Mouse (Mus musculus): ENCODE results near the gene Klhl1.
"Not testable (repeated sequence)": the region's sequence is repeated elsewhere in the genome, so short reads cannot be mapped to it uniquely, and the experiment has no call there.

Klhl1 gene

GRCm38 (mm10) chr14:96518954-96519682 lies at the start of gene Klhl1:
Klhl1 (minus strand) TSS chr14:96519102.
- DNase-seq (ENCODE audit: low spot score), result no peak

DNA sequence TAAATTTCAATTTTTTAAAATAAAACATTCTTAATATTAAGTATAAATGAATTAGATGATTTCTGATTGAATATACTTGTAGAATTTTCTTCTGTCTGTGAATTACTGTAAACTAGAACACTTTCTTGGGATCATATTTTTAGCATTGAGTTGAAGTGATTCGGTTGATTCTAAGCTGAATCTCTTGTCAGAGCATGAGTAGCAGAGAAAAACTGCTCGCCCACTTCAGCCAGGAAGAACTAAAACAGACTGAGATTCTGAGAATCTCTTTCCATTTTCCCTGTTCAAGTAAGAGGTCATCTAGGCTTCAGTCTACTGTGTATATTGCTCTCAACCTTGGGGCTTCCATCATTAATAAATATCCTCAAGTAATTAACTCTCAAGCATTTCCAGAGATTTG lies 34.8 kb upstream of the Klhl1 start:
- no peak for DNase-seq (ENCODE audit: low spot score)

DNA sequence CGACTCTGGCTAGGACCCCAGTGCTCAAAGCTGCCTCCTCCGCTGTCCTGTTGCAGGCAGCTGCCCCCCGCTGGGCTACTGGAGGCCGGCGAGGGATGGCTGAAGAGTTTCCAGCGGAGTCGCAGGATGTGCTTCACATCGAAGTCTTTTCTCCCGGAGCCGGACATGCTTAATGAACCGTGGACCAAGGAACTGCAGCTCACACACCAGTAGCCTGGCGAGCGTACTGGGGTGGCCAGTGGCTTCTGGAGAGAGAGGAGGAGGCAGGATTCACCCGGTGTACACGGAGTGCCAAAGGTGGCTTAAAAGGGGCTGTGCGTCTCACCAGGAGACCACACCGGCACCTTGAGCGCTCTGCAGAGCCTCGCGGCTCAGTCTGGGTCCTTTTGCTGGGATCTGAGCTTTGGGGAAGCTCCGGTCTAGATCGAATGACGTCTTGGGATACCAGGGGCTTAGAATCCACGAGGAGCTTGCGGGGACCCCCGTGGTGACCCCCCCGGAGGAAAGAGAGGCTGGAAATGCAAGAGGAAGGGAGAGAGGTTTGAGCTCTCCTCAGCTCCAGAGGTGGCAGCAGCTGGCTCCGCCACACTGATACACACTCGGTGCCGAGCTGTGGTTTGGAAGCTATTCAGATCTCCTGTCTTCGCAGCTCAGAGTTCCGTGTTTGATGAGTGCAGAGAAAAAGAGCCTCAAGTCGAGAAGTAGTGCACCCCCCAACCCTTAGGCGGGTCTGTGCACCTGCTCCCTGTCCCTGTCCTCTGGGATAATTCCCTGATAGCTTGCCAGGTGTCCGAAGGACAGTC lies 550 bp downstream of the Klhl1 start:
- no peak for DNase-seq (ENCODE audit: low spot score)

- DNase-seq (ENCODE audit: low spot score), result no peak
These were observed 1.2 kb downstream of the Klhl1 start for GRCm38 (mm10) chr14:96517727-96518126.

- DNase-seq (ENCODE audit: low spot score), result no peak
These were observed 19.0 kb downstream of the Klhl1 start for GRCm38 (mm10) chr14:96499936-96500335.

- DNase-seq (ENCODE audit: low spot score), result no peak
These were observed 47.1 kb downstream of the Klhl1 start for GRCm38 (mm10) chr14:96471812-96472211.

DNA sequence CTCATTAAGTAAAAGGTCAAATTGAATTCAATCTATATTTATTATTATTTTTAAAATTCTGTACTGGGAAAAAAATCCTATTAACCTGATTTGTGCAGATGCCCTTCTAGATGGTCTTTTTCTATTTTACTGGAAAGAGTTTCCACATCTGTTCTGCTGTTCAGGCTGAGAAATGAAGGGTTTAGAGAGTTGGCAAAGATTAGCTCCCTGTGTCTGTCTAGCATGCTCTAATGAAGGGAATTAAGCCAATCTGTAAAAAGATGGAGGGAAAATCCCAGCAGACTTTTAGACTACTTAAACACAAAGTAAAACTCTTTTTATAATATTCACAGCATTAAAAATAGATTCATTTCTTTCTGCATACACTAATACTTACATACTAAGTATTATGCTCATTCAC lies 47.6 kb downstream of the Klhl1 start:
- DNase-seq (ENCODE audit: low spot score), result no peak

DNA sequence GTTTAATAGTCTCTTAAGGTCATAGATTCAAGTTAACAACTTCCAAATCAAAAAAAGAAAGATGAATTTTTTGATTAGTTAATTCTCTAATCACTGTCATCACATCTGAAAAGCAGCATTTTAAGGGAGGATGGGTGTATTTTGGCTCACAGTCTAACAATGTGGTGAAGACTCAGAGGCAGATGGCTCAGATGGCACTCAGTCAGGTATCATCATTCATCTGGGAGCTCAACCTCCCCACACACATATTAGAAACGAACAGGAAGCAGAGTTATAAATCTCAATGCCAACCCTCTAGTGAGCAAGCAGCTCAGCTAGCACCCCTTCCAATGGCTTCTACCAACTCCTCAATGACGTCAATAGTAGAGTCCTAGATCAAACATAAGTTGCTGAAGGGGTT lies 57.1 kb downstream of the Klhl1 start:
- no peak for DNase-seq (ENCODE audit: low spot score)

DNA sequence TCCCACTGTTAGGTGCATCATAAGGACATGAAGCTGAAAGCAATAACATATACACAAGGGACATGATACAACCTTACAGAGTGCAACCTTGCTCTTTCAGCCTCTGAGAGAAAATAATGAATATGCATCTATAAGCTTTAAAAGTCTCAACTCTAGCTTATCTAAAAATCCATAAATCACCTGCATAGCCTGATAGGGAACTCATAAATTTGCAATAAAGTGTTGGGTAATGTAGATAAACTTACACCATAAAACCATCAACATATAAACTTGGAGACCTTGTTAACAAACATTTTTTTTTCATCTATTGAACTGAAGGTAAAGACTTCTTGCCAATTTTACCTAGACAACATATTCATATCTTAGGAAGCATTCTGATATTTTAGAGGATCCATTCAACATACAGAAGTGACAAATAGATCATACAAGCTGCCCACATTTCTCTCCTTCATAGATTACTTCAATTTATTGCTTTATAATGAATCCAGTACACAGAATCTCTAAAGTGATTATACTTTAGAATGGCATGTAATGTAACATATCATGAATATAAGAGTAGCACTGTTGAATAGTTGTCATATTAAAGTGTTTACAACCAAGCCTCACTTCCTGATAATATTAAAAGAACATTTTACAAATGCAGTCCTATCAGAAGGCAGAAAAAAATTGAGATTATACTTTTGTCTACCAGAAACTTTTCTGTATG lies 126.7 kb downstream of the Klhl1 start:
- no peak for DNase-seq (ENCODE audit: low spot score)

DNA sequence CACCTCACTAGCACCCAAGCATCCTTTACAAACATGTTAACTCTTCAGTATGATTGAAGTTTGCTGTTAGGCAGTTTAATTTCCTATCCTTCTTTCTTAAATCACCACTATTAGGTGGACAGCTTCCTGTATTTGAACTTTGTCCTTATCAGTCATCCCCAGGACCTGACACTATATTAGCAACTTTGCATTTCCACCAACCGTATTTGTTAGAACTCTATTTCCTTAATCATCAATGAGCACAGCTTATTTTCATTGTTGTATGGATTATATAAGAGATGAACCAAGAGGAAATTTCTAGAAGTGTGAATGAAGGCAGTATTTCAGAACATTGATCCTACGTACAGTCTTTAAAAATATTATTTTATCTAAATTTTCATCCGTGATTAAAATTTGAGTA lies 156.2 kb downstream of the Klhl1 start:
- no peak for DNase-seq (ENCODE audit: low spot score)

- no peak for DNase-seq (ENCODE audit: low spot score)
These were observed 170.7 kb downstream of the Klhl1 start for GRCm38 (mm10) chr14:96348220-96348619.

DNA sequence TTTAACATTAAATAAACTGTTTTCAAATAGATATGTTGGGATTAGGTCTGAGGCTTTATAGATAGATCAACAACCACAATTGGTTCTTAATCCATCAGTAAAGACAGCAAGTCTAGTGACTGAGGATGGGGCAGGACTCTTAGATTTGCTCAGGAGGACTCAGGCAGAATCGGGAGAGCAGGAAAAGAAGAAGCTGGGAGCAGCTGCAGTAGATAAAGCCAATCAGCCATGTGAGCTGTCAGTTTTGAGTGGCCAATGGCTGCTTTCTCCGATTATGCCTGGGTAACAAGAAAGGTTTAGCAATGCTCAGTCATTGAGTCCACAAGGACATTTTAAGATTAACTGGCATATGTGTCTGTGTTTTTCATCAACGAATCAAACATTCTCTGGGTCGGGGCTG lies 187.8 kb downstream of the Klhl1 start:
- no peak for DNase-seq (ENCODE audit: low spot score)

DNA sequence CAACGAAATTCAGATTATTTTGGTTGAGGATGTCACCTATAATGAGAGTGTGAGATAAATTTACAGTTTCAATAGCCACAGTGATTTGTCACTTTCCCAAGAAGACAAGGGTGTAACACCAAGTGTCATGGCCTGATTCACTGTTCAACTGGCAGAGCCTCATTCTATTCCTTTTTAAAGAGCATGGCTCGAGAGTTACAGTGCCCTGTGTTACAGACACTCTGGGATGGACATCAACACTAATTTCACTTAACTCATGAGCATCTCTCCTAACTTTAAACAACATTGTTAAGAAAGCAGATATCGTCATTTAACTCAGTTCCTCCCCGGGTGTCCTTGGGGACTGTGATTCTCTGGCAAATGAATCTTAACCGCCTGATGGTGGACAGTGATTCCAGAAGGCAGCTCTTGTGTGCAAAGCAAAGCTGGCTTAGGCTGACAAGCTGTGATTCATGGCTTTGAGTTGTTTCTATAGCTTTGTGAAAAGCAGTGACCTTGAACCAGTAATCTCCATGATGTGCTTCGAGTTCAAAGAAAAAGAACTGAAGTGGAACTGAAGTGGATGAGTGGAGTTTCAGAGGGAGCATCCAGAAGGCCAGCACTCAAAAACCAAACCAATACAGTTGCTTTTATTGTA lies 301.0 kb downstream of the Klhl1 start:
- DNase-seq (ENCODE audit: low spot score), result no peak

- not testable (repeated sequence) for DNase-seq (ENCODE audit: low spot score)
These were observed 324.1 kb downstream of the Klhl1 start for GRCm38 (mm10) chr14:96194795-96195194.

DNA sequence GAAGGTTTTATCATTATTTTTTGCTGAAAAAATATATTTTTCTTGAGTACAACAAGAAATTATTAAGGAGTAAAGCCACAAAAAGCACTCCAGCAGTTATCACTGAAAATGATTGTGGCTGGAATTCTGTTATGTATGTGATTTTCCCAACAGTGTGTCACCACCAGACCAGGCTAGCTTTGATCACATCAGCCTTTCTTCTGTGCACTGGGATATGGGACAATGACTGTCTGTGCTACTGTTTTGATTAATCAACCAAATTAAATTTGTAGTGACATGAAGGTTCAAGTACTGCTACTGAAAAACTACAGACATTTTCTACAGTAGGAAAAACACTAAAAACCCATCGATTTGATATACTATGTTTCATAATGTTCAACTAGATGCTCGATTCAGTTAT lies 344.4 kb downstream of the Klhl1 start:
- DNase-seq (ENCODE audit: low spot score), result no peak

DNA sequence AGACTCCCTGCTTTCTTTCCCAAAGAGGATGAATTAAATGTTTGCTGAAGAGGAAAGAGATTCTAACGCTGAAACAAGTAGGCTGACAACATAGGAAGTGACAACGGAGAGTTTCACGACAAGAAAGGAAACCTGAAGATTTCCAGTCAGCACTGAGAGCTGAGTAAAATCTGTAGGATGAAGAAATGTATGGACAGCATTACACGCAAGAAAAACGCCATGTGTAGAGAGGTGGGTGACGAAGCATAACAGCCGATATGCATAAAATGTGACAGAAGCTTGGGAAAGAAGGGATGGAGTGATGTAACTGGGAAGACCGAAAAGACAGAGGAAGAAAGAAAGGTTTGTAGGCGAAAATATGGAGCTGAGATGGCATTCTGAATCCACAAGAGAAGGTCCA lies 375.8 kb downstream of the Klhl1 start:
- no peak for DNase-seq (ENCODE audit: low spot score)

- DNase-seq (ENCODE audit: low spot score), result no peak
These were observed 378.7 kb downstream of the Klhl1 start for GRCm38 (mm10) chr14:96140246-96140645.

DNA sequence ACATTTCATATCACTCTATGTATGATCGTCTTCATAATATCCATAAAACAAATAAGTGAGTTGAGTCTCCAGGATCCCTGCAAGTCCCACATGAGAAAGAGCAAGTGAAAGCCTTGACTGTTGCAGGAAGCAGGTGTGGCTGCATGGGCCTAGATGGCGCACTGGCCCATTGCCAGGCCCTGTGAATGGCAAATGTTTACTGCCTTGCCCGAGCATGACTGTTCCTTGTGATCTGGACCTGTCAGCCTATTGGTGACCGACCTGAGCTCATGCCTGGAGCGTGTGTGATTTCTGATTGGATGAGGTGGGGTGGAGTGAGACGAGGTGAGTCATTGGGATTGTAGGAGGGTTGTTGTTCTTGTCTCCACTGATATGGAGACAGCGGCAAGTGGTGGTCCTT lies 411.5 kb downstream of the Klhl1 start:
- no peak for DNase-seq (ENCODE audit: low spot score)

- no peak for DNase-seq (ENCODE audit: low spot score)
These were observed 437.2 kb downstream of the Klhl1 start for GRCm38 (mm10) chr14:96081681-96082207.

DNA sequence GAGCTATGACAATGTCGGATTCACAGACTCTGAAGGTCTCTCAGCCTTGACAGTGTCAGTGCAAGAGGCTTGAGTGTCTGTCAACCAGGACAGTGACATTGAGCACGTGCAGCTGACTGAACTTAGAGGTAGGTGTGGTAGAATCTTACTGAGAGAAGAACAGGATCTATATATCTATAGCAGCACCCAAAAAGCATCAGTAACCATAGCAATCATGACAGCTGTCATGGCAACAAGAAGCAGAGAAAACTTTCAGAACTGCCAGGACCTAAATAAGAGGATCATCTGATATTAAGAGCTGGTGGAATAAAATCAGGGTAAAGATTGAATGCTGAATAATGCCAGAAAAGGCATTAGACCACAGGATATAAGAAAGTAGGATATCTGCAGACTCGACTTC lies 453.0 kb downstream of the Klhl1 start:
- DNase-seq (ENCODE audit: low spot score), result no peak
